Mouse (Mus musculus) layer of hippocampus, adult 8-10 months (tissue): Measurements from ENCODE around the gene Gm21750. TPM values are rescaled to one million over a fixed set of nuclear protein-coding genes. Genes with fewer than 3 reads are reported as not detected.
"Not testable (repeated sequence)": the region's sequence is repeated elsewhere in the genome, so short reads cannot be mapped to it uniquely, and the experiment has no call there.

Source experiments
- DNase-seq, 2 experiments: peaks; one replicate each; pipeline ENCODE4 v3.0.0; 2022; ENCODE audit warnings: low spot score in 2 of 2
- total RNA-seq, 4 experiments: library from RNA; stranded (reverse); gene quantifications; 2 replicates each; pipeline ENCODE4 v1.2.4; 2022

Gene Gm21750
- total RNA-seq, result not detected

GRCm38 (mm10) chr14:73660925-73661324 is at the start of gene Gm21750:
Gm21750 (plus strand) TSS chr14:73661225.
- DNase-seq, result not testable (repeated sequence)

- not testable (repeated sequence) for DNase-seq
Measured at GRCm38 (mm10) chr14:73614961-73615360, 46.1 kb upstream of the Gm21750 start.

- DNase-seq, result peak; percentile 44 to 49
Measured at GRCm38 (mm10) chr14:73620880-73621279, 40.1 kb upstream of the Gm21750 start.

- DNase-seq, result no peak
Measured at GRCm38 (mm10) chr14:73622988-73623387, 38.0 kb upstream of the Gm21750 start.

GRCm38 (mm10) chr14:73625469-73625868 is 35.6 kb upstream of the Gm21750 start:
- DNase-seq, result no peak

GRCm38 (mm10) chr14:73631511-73631910 is 29.5 kb upstream of the Gm21750 start:
- DNase-seq, result no peak

- peak; percentile 38 to 61 for DNase-seq
Measured at GRCm38 (mm10) chr14:73632648-73633263, 28.3 kb upstream of the Gm21750 start.

GRCm38 (mm10) chr14:73634356-73634755 is 26.7 kb upstream of the Gm21750 start:
- DNase-seq, result no peak

- DNase-seq, result no peak
Measured at GRCm38 (mm10) chr14:73637460-73637859, 23.6 kb upstream of the Gm21750 start.

- DNase-seq, result no peak
Measured at GRCm38 (mm10) chr14:73650179-73650578, 10.8 kb upstream of the Gm21750 start.

GRCm38 (mm10) chr14:73670091-73670490 is 9.1 kb downstream of the Gm21750 start:
- peak; percentile 4 to 12 for DNase-seq

GRCm38 (mm10) chr14:73687726-73688125 is 26.7 kb downstream of the Gm21750 start:
- no peak for DNase-seq

- DNase-seq, result no peak
Measured at GRCm38 (mm10) chr14:73688427-73688826, 27.4 kb downstream of the Gm21750 start.

GRCm38 (mm10) chr14:73700256-73700655 is 39.2 kb downstream of the Gm21750 start:
- no peak for DNase-seq

- DNase-seq, result peak; percentile 15 to 18
Measured at GRCm38 (mm10) chr14:73709412-73710110, 48.5 kb downstream of the Gm21750 start.

Other genes starting within 250 kb of the Gm21750 start
- gene Med4, start 151.2 kb upstream of the Gm21750 start, total RNA-seq, result 10 to 100 TPM; 29.6 to 31.9 (median 30.7) TPM
- 100 to 1,000 TPM; 143 to 164 (median 157) TPM for gene Sucla2, start 135.9 kb upstream of the Gm21750 start, total RNA-seq
- gene Nudt15, start 113.0 kb upstream of the Gm21750 start, total RNA-seq, result 1 to 10 TPM; 5.2 to 7.3 (median 6.5) TPM